ENCODE assay signal across 8 mouse cellular contexts in the genomic region with DNA sequence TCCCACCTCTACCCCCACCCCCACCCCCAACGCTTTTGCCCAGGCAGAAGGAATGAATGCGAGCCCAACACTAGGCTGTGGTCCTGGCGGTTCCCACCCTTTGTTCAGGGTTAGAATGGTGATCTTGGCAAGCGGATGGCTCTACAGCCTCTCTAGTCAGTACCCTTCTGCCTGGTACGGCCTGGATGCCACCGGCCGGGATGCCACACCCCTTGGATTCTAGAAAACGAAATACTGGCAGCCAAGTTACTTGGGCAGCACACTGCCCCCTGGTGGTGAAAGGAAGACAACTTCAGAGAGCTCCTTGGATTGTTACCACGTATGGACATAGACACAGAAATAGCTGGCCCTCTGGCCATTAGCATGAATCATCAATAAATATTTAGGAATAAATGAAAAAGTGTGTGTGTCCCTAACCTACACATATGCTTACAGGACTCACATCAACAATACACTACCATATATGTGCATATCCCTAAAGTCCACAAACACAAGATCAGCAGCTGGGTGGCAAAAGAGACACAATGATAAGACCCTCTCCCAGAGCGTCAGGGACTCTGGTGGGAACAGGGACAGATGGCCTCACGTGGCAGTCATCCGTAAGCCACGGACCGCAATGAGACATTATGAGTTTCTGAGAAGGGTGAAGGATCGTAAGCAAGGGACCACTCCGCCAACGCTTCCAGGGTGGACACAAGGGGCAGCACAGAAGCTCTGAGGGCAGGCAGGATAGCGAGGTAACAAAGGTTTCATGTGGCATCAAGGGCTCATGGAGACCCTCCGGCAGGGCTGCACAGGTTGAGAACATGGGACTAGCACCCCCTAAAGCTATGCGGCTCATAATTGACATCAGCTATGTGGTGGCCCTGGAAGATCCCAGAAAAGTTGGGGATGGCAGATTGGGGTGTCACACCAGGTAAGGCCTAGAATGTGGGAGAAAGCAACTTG. TPM values are rescaled to one million over a fixed set of nuclear protein-coding genes. Genes with fewer than 3 reads are reported as not detected.
DNase-seq lines count a peak whose midpoint lies in the region; ATAC-seq and TF ChIP-seq lines count a peak whose summit lies in the region.

No protein-coding gene starts in this region.

- peak; percentile 54; the same call in 1 of the 2 replicates for ATAC-seq in cerebellum, adult (ENCODE audit: insufficient number of reproducible peaks, low FRiP score, low TSS enrichment)
- ATAC-seq in forebrain, embryonic 14.5 days, result peak; percentile 36
- peak; percentile 26; the same call in 1 of the 2 replicates for ATAC-seq in neural tube, embryonic 14.5 days (ENCODE audit: low read depth)

- H3K9ac ChIP-seq in MEL (ENCODE audit: control insufficient read depth, low read depth, low read length, poor library complexity, severe bottlenecking), result peak overlapping the region; percentile 66
- no peak overlapping the region for H3K9ac ChIP-seq in forebrain, embryonic 14.5 days (ENCODE audit: low read length)
- H3K9ac ChIP-seq in neural tube, embryonic 14.5 days (replicated peaks; ENCODE audit: low read depth, low read length), result no peak overlapping the region

- peaks cover 8 to 22% of the 10 kb centered on the region in 2 experiments for H3K4me1 ChIP-seq in MEL (ENCODE audit: control insufficient read depth in 1 of 2, insufficient read depth in 2 of 2, low read length in 2 of 2)
- no peaks in the 10 kb centered on the region for H3K4me1 ChIP-seq in forebrain, embryonic 14.5 days (ENCODE audit: control insufficient read depth, insufficient read depth, low read length)
- H3K4me1 ChIP-seq in lung, adult 2 months (ENCODE audit: control insufficient read depth, insufficient read depth, low read length), result peaks cover 10% of the 10 kb centered on the region
- H3K4me1 ChIP-seq in neural tube, embryonic 14.5 days (ENCODE audit: control insufficient read depth, insufficient read depth, low read length), result peaks cover 6% of the 10 kb centered on the region; the same call in 1 of the 2 replicates

- WGBS in forebrain, embryonic 14.5 days, result 38% methylated on average over 20 of the region's 20 CpGs
- 37% methylated on average over 20 of the region's 20 CpGs for WGBS in lung, adult 2 months
- 34% methylated on average over 20 of the region's 20 CpGs for WGBS in neural tube, embryonic 14.5 days

- H3K36me3 ChIP-seq in MEL (ENCODE audit: control insufficient read depth in 1 of 2, insufficient read depth in 2 of 2, low read length in 2 of 2), result peaks cover 0 to 10% of the 10 kb centered on the region in 2 experiments; a peak in 2 of 4 replicates
- H3K36me3 ChIP-seq in forebrain, embryonic 14.5 days (ENCODE audit: control insufficient read depth, insufficient read depth, low read length), result peaks cover 27% of the 10 kb centered on the region
- H3K36me3 ChIP-seq in neural tube, embryonic 14.5 days (ENCODE audit: control insufficient read depth, insufficient read depth, low read length), result peaks cover 15% of the 10 kb centered on the region; the same call in 1 of the 2 replicates

- no peak overlapping the region for H3K27ac ChIP-seq in MEL (ENCODE audit: control insufficient read depth, low read depth, low read length)
- H3K27ac ChIP-seq in forebrain, embryonic 14.5 days (ENCODE audit: low read depth, low read length), result no peak overlapping the region
- no peak overlapping the region for H3K27ac ChIP-seq in neural tube, embryonic 14.5 days (ENCODE audit: low read depth, low read length)

- TF ChIP-seq EP300 in MEL (IDR thresholded peaks at IDR 0.05; ENCODE audit: low read depth in 1 of 2, low read length in 2 of 2), result no peak

- peak overlapping the region; percentile 66 to 74 for H3K4me3 ChIP-seq in MEL (ENCODE audit: control insufficient read depth in 1 of 2, insufficient read depth in 1 of 2, low read depth in 2 of 2, low read length in 2 of 2)
- H3K4me3 ChIP-seq in forebrain, embryonic 14.5 days (ENCODE audit: low read depth, low read length), result no peak overlapping the region
- peak overlapping the region; percentile 7 for H3K4me3 ChIP-seq in lung, adult 2 months (replicated peaks; ENCODE audit: extremely low read depth, low read depth, low read length)
- no peak overlapping the region for H3K4me3 ChIP-seq in neural tube, embryonic 14.5 days (ENCODE audit: low read depth, low read length)

- H3K27me3 ChIP-seq in MEL (ENCODE audit: control insufficient read depth in 1 of 2, insufficient read depth in 2 of 2, low read length in 2 of 2), result no peaks in the 10 kb centered on the region
- H3K27me3 ChIP-seq in forebrain, embryonic 14.5 days (replicated peaks; ENCODE audit: control insufficient read depth, insufficient read depth, low read length), result no peaks in the 10 kb centered on the region
- no peaks in the 10 kb centered on the region for H3K27me3 ChIP-seq in neural tube, embryonic 14.5 days (ENCODE audit: control insufficient read depth, insufficient read depth, low read length)

- intact Hi-C loops in heart, postnatal 14 days (cut with DNase I), result loop anchor here (1.0 kb wide), 2 partner anchors 19 to 42 kb away; partner anchors contain the start of gene Sema4g

- H3K9me3 ChIP-seq in MEL (replicated peaks; ENCODE audit: insufficient read depth, low read length), result no peaks in the 10 kb centered on the region
- no peaks in the 10 kb centered on the region for H3K9me3 ChIP-seq in forebrain, embryonic 14.5 days (replicated peaks; ENCODE audit: control insufficient read depth, low read length)
- H3K9me3 ChIP-seq in neural tube, embryonic 14.5 days (ENCODE audit: control insufficient read depth, low read length), result no peaks in the 10 kb centered on the region

- H3K79me2 ChIP-seq in MEL (ENCODE audit: control insufficient read depth, insufficient read depth, low read length, poor library complexity), result no peaks in the 10 kb centered on the region

- no peak for TF ChIP-seq POLR2A in MEL (IDR thresholded peaks at IDR 0.05; ENCODE audit: control insufficient read depth in 1 of 2, insufficient read depth in 1 of 2, low read depth in 1 of 2, low read length in 2 of 2, poor library complexity in 1 of 2)
- no peak for TF ChIP-seq POLR2A in lung, adult 2 months (IDR thresholded peaks at IDR 0.05; ENCODE audit: borderline replicate concordance, extremely low read depth, low read depth, low read length)

- peak; percentile 95 for DNase-seq in MEL (ENCODE audit: low read depth, low spot score)
- DNase-seq in forebrain, embryonic 14.5 days (ENCODE audit: low spot score), result peak; percentile 94
- peak; percentile 81 to 88 for DNase-seq in heart, postnatal 14 days
- peak; percentile 84 to 90 for DNase-seq in kidney, postnatal 4 days
- peak; percentile 64 for DNase-seq in lung, adult 2 months
- peak; percentile 86 for DNase-seq in thymus, postnatal 0 days (ENCODE audit: low spot score)

- peak; percentile 92 to 97 (median 96) for TF ChIP-seq CTCF in MEL (IDR thresholded peaks at IDR 0.05 in 2 of 3, conservative IDR thresholded peaks at IDR 0.05 in 1 of 3; ENCODE audit: control insufficient read depth in 1 of 3, insufficient read depth in 1 of 3, low read depth in 2 of 3, low read length in 3 of 3, poor library complexity in 1 of 3, severe bottlenecking in 1 of 3)
- TF ChIP-seq CTCF in lung, adult 2 months (IDR thresholded peaks at IDR 0.05; ENCODE audit: insufficient read depth, low read length), result peak; percentile 64

- peak; percentile 45 for TF ChIP-seq RAD21 in MEL (IDR thresholded peaks at IDR 0.05; ENCODE audit: low read depth, low read length)

- peak overlapping the region; percentile 36 for H3K4me2 ChIP-seq in forebrain, embryonic 14.5 days (ENCODE audit: low read length)
- H3K4me2 ChIP-seq in neural tube, embryonic 14.5 days (ENCODE audit: low read depth, low read length), result peak overlapping the region; percentile 22; the same call in 1 of the 2 replicates

RNA-seq across cellular contexts. Expression of gene Pdzd7, which starts 14.5 kb away (rescaled TPM):
- 0.08 and 0.10 TPM in 2 replicates for total RNA-seq in MEL (2012; rRNA removed)
- polyA plus RNA-seq in MEL (2012; ENCODE audit: insufficient read depth in 1 of 2, insufficient read length in 2 of 2, low read depth in 1 of 2, low replicate concordance in 2 of 2, missing spikeins in 1 of 2), result under 1 TPM in 1 of 2 experiments, not detected in 1; 0.56 TPM
- polyA plus RNA-seq in forebrain, embryonic 14.5 days (2014; fragmentation: Nextera tagmentation; extraction: Ambion mirVana), result 1.1 and 1.8 TPM in 2 replicates
- total RNA-seq in heart, postnatal 14 days (2021), result under 1 TPM in 1 of 2 experiments, not detected in 1; 0.19 TPM
- polyA plus RNA-seq in lung, adult 2 months (2012; rRNA removed), result 0.64 and 1.2 TPM in 2 replicates
- 2.3 and 2.5 TPM in 2 replicates for polyA plus RNA-seq in neural tube, embryonic 14.5 days (2014; fragmentation: Nextera tagmentation; extraction: Ambion mirVana)
- polyA plus RNA-seq in thymus, postnatal 0 days (2015; fragmentation: Nextera tagmentation; extraction: Ambion mirVana), result 0.05 and 0.08 TPM in 2 replicates

RNA-seq across cellular contexts. Expression of gene Sfxn3, which starts 16.3 kb away (rescaled TPM):
- 3.6 and 5.0 TPM in 2 replicates for total RNA-seq in MEL (2012; rRNA removed)
- 10 to 100 TPM in 1 of 2 experiments, not detected in 1; 10.6 TPM for polyA plus RNA-seq in MEL (2012; ENCODE audit: insufficient read depth in 1 of 2, insufficient read length in 2 of 2, low read depth in 1 of 2, low replicate concordance in 2 of 2, missing spikeins in 1 of 2)
- polyA plus RNA-seq in forebrain, embryonic 14.5 days (2014; fragmentation: Nextera tagmentation; extraction: Ambion mirVana), result 54.2 and 56.5 TPM in 2 replicates
- total RNA-seq in heart, postnatal 14 days (2021), result 10 to 100 TPM; 15.7 to 19.1 TPM
- 61.8 and 84.2 TPM in 2 replicates for polyA plus RNA-seq in lung, adult 2 months (2012; rRNA removed)
- 73.7 and 79.6 TPM in 2 replicates for polyA plus RNA-seq in neural tube, embryonic 14.5 days (2014; fragmentation: Nextera tagmentation; extraction: Ambion mirVana)
- 17.4 and 17.9 TPM in 2 replicates for polyA plus RNA-seq in thymus, postnatal 0 days (2015; fragmentation: Nextera tagmentation; extraction: Ambion mirVana)

RNA-seq across cellular contexts. Expression of gene Lzts2, which starts 16.8 kb away (rescaled TPM):
- 4.0 and 4.2 TPM in 2 replicates for total RNA-seq in MEL (2012; rRNA removed)
- 10 to 100 TPM in 1 of 2 experiments, not detected in 1; 13.1 TPM for polyA plus RNA-seq in MEL (2012; ENCODE audit: insufficient read depth in 1 of 2, insufficient read length in 2 of 2, low read depth in 1 of 2, low replicate concordance in 2 of 2, missing spikeins in 1 of 2)
- 15.3 and 17.2 TPM in 2 replicates for polyA plus RNA-seq in forebrain, embryonic 14.5 days (2014; fragmentation: Nextera tagmentation; extraction: Ambion mirVana)
- total RNA-seq in heart, postnatal 14 days (2021), result 10 to 100 TPM; 66.4 to 72.4 TPM
- 143 TPM in 2 replicates for polyA plus RNA-seq in lung, adult 2 months (2012; rRNA removed)
- 16.1 and 20.3 TPM in 2 replicates for polyA plus RNA-seq in neural tube, embryonic 14.5 days (2014; fragmentation: Nextera tagmentation; extraction: Ambion mirVana)
- polyA plus RNA-seq in thymus, postnatal 0 days (2015; fragmentation: Nextera tagmentation; extraction: Ambion mirVana), result 12.5 and 13.2 TPM in 2 replicates

RNA-seq across cellular contexts. Expression of gene Mrpl43, which starts 24.8 kb away (rescaled TPM):
- 136 and 145 TPM in 2 replicates for total RNA-seq in MEL (2012; rRNA removed)
- 100 to 1,000 TPM in 1 of 2 experiments, not detected in 1; 136 TPM for polyA plus RNA-seq in MEL (2012; ENCODE audit: insufficient read depth in 1 of 2, insufficient read length in 2 of 2, low read depth in 1 of 2, low replicate concordance in 2 of 2, missing spikeins in 1 of 2)
- 67.1 and 68.4 TPM in 2 replicates for polyA plus RNA-seq in forebrain, embryonic 14.5 days (2014; fragmentation: Nextera tagmentation; extraction: Ambion mirVana)
- 10 to 100 TPM; 50.3 to 53.9 TPM for total RNA-seq in heart, postnatal 14 days (2021)
- 50.1 and 78.0 TPM in 2 replicates for polyA plus RNA-seq in lung, adult 2 months (2012; rRNA removed)
- polyA plus RNA-seq in neural tube, embryonic 14.5 days (2014; fragmentation: Nextera tagmentation; extraction: Ambion mirVana), result 82.0 and 88.0 TPM in 2 replicates
- 89.1 and 102 TPM in 2 replicates for polyA plus RNA-seq in thymus, postnatal 0 days (2015; fragmentation: Nextera tagmentation; extraction: Ambion mirVana)

RNA-seq across cellular contexts. Expression of gene Twnk, which starts 25.6 kb away (rescaled TPM):
- 35.9 and 37.5 TPM in 2 replicates for total RNA-seq in MEL (2012; rRNA removed)
- polyA plus RNA-seq in MEL (2012; ENCODE audit: insufficient read depth in 1 of 2, insufficient read length in 2 of 2, low read depth in 1 of 2, low replicate concordance in 2 of 2, missing spikeins in 1 of 2), result 10 to 100 TPM in 1 of 2 experiments, not detected in 1; 55.6 TPM
- 10.6 and 11.6 TPM in 2 replicates for polyA plus RNA-seq in forebrain, embryonic 14.5 days (2014; fragmentation: Nextera tagmentation; extraction: Ambion mirVana)
- 10 to 100 TPM; 21.5 to 22.0 TPM for total RNA-seq in heart, postnatal 14 days (2021)
- polyA plus RNA-seq in lung, adult 2 months (2012; rRNA removed), result 4.2 and 7.2 TPM in 2 replicates
- 10.2 and 12.8 TPM in 2 replicates for polyA plus RNA-seq in neural tube, embryonic 14.5 days (2014; fragmentation: Nextera tagmentation; extraction: Ambion mirVana)
- 13.4 and 15.5 TPM in 2 replicates for polyA plus RNA-seq in thymus, postnatal 0 days (2015; fragmentation: Nextera tagmentation; extraction: Ambion mirVana)

Comparison
In these comparisons a context has a peak if more than half of its experiments do, and no peak if none do; other contexts are left out.
1. H3K4me3 ChIP-seq: peak in MEL (2 of 2) and lung, adult 2 months (single experiment); none in forebrain, embryonic 14.5 days (single experiment) and neural tube, embryonic 14.5 days (single experiment).
2. Peak in every context shown above with its lines, with median percentiles within 50 percentile points of each other: DNase-seq and ATAC-seq.